Mouse (Mus musculus) stomach, adult 2 months (tissue): ENCODE measurements around the gene Tnfaip6. TPM values are rescaled to one million over a fixed set of nuclear protein-coding genes. Genes with fewer than 3 reads are reported as not detected.

Experiments
- polyA plus RNA-seq: library from polyadenylated mRNA; depleted of rRNA; stranded (reverse); fragments of >200 nt; gene quantifications from 2 replicates; pipeline ENCODE4 v1.2.3, GENCODE M21; 2012; rRNA removed

The Tnfaip6 gene
- 0.05 and 0.10 TPM in 2 replicates for polyA plus RNA-seq

DNA sequence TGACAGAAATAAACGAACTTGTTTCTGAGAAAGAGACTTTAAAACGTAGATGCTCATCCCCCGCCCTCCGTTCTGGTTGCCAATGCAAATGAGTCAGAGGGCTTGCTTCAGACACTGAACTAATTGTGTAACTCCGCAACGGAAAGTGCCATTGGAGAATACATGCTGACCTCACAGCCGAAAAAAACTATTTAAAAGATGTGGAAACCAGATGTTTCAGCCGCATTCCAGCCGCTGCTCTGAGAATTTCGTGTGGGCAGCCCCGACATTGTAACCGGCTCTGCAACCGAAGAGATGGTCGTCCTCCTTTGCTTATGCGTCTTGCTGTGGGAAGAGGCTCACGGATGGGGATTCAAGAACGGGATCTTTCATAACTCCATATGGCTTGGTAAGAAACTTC is at the start of gene Tnfaip6:
TSS of gene Tnfaip6 (plus strand) at position 128 of the 400 bp plus-strand sequence.

DNA sequence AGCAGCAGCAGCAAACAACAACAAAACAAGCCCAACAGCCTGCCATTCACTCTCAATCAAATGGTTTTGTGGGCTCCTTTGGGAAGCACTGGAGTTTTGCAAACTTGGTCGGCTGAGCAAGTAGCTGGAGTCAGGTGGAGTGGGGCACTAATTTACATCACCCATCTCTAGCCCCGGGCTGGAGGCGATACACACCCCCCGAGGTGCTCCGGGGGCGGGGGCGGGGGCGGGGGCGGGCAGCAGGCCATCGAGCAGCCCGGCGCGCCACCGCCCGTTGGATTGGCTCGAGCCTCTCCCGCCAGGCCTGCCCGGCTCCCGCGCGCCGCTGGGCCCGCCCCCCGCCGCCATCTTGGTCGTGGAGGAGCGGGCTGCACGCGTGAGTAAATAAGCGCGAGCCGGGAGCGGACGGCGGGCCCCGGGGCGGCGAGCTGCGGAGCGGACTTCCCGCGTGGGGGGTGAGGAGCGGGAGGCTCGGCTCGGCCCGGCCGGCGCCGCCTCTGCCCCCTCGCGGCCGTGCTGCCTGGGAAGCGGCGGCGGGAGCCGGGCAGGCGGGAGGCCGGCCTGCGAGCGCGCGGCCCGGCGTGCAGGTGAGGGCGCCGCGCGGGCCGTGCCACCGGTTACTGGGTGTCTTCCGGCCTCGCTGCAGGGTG is 34.8 kb downstream of the Tnfaip6 start, which contains the start of gene Rif1:
TSS of gene Rif1 (plus strand) at position 342 of the 650 bp plus-strand sequence.

Other genes starting within 250 kb of the Tnfaip6 start
- gene Rbm43, start 102.8 kb upstream of the Tnfaip6 start, polyA plus RNA-seq: 2.5 and 3.0 TPM in 2 replicates
- 0.28 and 0.83 TPM in 2 replicates for gene Nmi, start 64.5 kb upstream of the Tnfaip6 start, polyA plus RNA-seq
- 0.02 and 0.05 TPM in 2 replicates for gene Rif1, start 34.8 kb downstream of the Tnfaip6 start, polyA plus RNA-seq